Mouse (Mus musculus) hindbrain, embryonic 13.5 days (tissue): ENCODE data around the gene Ern1. TPM values are rescaled to one million over a fixed set of nuclear protein-coding genes. Genes with fewer than 3 reads are reported as not detected.
"Not testable (repeated sequence)": the region's sequence is repeated elsewhere in the genome, so short reads cannot be mapped to it uniquely, and the experiment has no call there.

ENCODE experiments used
- ATAC-seq: fragments of 200-750 bp; cut with Nextera tagmentation; 2 replicates; pipeline ENCODE4 v1.8.0; 2017; ENCODE audit warnings: moderate TSS enrichment; ENCODE audit not compliant: low FRiP score
- H3K27ac ChIP-seq: fragments of 300-500 bp; sonication (generic); 2 replicates; pipeline ENCODE4 v1.5.1; 2015; ENCODE audit warnings: inconsistent platforms, mild to moderate bottlenecking, moderate library complexity
- H3K27me3 ChIP-seq: fragments of 300-500 bp; sonication (generic); 2 replicates; pipeline ENCODE4 v1.6.1; 2015; ENCODE audit warnings: mild to moderate bottlenecking, inconsistent platforms
- H3K36me3 ChIP-seq: fragments of 300-500 bp; sonication (generic); 2 replicates; pipeline ENCODE4 v1.6.1; 2015; ENCODE audit warnings: mild to moderate bottlenecking, inconsistent platforms
- H3K4me1 ChIP-seq: fragments of 300-500 bp; sonication (generic); replicated peaks from 2 replicates; pipeline ENCODE4 v1.6.1; 2015; ENCODE audit warnings: inconsistent platforms
- H3K4me2 ChIP-seq: fragments of 300-500 bp; sonication (generic); 2 replicates; pipeline ENCODE4 v1.6.1; 2015; ENCODE audit warnings: inconsistent platforms, mild to moderate bottlenecking, moderate library complexity
- H3K4me3 ChIP-seq: fragments of 300-500 bp; sonication (generic); 2 replicates; pipeline ENCODE4 v1.5.1; 2015; ENCODE audit warnings: mild to moderate bottlenecking, inconsistent platforms
- H3K9ac ChIP-seq: fragments of 300-500 bp; sonication (generic); 2 replicates; pipeline ENCODE4 v1.6.1; 2015; ENCODE audit warnings: mild to moderate bottlenecking, inconsistent platforms
- H3K9me3 ChIP-seq: fragments of 300-500 bp; sonication (generic); 2 replicates; pipeline ENCODE4 v1.6.1; 2016; ENCODE audit warnings: inconsistent platforms
- WGBS: fragments of 180-500 bp; shearing (Covaris S2); methylation state at CpG from one replicate; pipeline ENCODE4 v1.1.7; 2015; 5-methylcytosine and 5-hydroxymethylcytosine counted together
- polyA plus RNA-seq: library from polyadenylated mRNA; unstranded; fragments of >200 nt; fragmentation: Nextera tagmentation; extraction: Ambion mirVana; gene quantifications from 2 replicates; pipeline ENCODE4 v1.2.1, GENCODE M21; 2015

The Ern1 gene
- polyA plus RNA-seq, 1 experiment from 2014 or later, result 6.1 TPM

DNA sequence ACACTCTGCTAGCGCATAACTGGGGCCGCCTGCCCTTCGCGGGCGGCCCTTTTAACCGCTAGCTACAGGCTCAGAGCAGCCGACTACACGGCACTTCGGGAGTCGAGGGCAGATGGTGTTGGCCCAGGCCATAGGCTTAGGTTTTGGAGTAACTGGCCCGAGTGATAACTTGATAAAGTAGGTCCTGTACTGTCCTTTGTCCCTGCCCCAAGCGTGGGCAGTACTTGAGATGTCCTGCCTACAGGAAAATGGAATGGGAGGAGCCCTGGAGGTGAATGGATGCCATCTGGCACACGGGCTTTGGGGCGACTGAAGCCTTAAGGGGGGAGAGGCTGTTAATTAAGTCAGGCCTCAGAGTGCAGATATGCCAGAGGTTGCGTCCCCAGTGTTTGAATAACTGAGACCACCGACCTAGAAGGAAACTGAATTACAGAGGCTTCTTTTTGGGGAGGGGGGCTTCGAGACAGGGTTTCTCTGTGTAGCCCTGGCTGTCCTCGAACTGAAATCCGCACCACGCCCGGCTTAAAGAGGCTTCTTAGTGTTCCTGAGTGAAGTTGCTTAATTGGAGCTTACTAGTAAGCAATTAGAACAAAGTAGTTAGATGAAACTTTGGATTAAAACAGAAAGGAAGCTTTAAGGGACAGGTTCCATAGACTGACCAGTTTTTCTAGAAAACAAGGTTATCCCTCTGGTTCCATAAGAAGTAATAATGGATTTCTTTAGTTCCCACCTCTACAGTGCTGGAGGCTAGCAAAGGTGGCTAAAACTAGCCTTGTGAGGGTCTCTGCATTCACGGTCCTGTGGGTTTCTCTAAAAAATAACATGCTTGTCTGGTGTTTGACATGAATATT, 13.9 kb upstream of the Ern1 start:
- ATAC-seq, result peak; percentile 80
- H3K9me3 ChIP-seq, result no peaks in the 10 kb centered on the region
- WGBS, result 2% methylated on average over 22 of the region's 22 CpGs
- H3K27me3 ChIP-seq, result no peaks in the 10 kb centered on the region
- peak overlapping the region; percentile 98 for H3K27ac ChIP-seq
- peaks cover 9% of the 10 kb centered on the region for H3K4me1 ChIP-seq
- H3K4me2 ChIP-seq, result peak overlapping the region; percentile 77
- H3K36me3 ChIP-seq, result peaks cover 7% of the 10 kb centered on the region
- H3K4me3 ChIP-seq, result peak overlapping the region; percentile 70
- peak overlapping the region; percentile 100 for H3K9ac ChIP-seq

DNA sequence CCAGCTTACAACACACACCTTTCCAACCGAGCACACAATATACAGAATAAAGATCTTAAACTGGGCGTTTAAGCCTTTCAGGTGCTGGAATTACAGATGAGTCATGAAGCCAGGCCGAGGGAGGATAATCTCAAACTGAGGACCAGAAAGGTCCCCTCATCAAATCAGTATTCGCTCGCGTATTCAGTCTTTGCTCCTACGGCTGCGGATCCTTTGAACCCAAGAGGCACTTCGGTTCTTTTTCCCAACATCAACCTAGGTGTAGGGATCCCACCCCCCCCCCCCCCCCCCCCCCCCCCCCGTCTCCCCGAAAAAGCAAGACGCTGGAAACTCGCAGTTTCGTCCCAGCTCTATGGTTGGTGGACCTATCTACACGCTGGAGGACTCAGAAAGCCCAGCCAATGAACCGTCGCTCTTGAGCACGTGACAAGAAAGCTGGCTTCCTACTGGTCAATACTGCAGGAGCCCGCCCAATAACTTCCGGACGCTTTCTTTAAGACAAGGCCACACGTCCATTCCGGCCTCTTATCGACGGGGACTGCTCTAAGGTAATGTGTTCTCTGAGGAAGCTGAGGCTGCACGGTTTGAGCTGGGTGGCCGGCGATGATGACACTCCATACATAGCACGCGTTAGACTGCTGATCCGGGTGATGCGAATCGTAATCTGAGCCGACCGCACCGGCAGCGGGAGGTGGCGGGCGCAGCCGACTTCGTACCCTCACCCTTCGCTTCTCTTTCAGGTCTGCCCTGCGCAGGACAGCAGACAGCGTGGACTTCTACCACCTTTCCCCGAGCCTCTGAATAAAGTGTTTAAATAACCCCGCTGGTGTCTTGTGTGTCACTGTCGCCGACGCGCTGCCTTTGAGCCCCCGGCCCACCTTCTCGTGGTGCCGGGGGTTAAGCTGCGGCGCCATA, 13.0 kb upstream of the Ern1 start:
- H3K27ac ChIP-seq, result peak overlapping the region; percentile 98
- no peaks in the 10 kb centered on the region; the same call in 1 of the 2 replicates for H3K36me3 ChIP-seq
- no peaks in the 10 kb centered on the region for H3K9me3 ChIP-seq
- peak overlapping the region; percentile 77 for H3K4me2 ChIP-seq
- peaks cover 9% of the 10 kb centered on the region for H3K4me1 ChIP-seq
- WGBS, result under 1% methylated on average over 50 of the region's 55 CpGs
- H3K4me3 ChIP-seq, result peak overlapping the region; percentile 70
- peak; percentile 96 for ATAC-seq
- peak overlapping the region; percentile 100 for H3K9ac ChIP-seq
- no peaks in the 10 kb centered on the region for H3K27me3 ChIP-seq

DNA sequence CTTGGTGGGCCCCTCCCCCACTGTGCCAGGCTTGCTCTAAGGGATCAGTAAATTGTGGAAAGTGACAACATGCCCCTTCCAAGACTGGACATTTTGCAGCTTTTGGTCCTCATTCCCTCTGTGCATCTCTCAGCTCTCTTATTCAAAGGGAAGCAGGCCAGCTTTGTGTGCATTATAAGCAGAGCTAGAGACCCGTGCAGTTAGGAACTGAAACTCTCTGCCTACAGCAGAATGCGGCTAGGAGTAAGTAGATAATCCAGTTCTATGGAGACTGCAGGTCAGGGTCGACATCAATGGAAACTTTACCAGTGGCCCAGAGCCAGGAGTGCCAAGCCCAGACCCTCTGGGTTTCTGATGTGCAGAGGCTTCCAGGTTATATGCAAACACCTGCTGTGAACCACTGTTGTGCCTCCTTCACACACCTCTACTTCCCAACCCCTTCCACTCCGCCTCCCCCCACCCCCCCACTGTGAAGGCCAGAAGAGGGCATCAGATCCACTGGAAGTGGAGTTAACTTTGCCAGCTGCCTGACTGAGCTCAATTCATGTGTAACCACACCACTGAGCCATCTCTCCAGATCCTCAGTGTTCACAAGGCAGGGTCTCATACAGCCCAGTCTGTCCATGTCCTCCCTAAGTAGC, 11.2 kb upstream of the Ern1 start:
- no peaks in the 10 kb centered on the region; the same call in 1 of the 2 replicates for H3K36me3 ChIP-seq
- H3K27me3 ChIP-seq, result no peaks in the 10 kb centered on the region
- WGBS, result 14% methylated on average over 4 of the region's 4 CpGs
- no peaks in the 10 kb centered on the region for H3K9me3 ChIP-seq
- no peak overlapping the region for H3K27ac ChIP-seq
- ATAC-seq, result no peak
- H3K4me2 ChIP-seq, result no peak overlapping the region
- no peak overlapping the region for H3K4me3 ChIP-seq
- H3K9ac ChIP-seq, result no peak overlapping the region
- H3K4me1 ChIP-seq, result peaks cover 9% of the 10 kb centered on the region

DNA sequence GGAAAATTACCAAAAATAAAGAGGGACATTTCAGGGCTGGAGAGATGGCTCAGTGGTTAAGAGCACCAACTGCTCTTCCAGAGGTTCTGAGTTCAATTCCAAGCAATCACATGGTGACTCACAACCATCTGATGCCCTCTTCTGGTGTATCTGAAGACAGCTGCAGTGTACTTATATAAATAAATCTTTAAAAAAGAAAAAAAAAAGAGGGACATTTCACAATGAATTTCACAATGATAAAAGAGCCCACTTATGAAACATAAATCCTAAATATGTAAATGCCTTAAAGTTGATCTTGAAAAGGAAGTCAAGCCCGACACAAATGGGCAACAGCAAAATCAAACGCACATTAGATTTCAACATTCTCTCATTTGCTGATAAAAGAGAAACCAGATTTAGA, 10.3 kb upstream of the Ern1 start:
- Histone ChIP-seq H3K27me3 (no peaks in the 10 kb centered on the region), H3K36me3 (no peaks in the 10 kb centered on the region; the same call in 1 of the 2 replicates), H3K4me1 (peaks cover 9% of the 10 kb centered on the region), H3K4me3 (no peak overlapping the region), H3K4me2 (no peak overlapping the region), H3K27ac (no peak overlapping the region), H3K9ac (no peak overlapping the region), H3K9me3 (no peaks in the 10 kb centered on the region)
- ATAC-seq, result no peak
- WGBS, result 93% methylated on average over 2 of the region's 2 CpGs

DNA sequence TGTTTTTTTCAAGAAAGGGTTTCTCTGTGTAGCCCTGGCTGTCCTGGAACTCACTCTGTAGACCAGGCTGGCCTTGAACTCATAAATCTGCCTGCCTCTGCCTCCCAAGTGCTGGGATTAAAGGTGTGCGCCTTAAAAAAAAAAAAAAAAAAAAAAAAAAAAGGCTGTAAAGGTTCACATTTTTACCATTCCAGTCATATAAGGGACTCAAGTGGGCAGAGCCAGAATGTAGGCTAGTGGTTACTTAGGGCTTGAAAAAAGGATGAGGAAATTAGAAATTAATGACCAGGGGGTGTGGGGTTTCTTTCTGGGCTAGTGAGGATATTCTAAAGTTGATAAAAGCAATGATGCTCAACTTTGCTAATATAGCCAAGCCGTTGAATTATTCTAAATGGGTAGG, 9.4 kb upstream of the Ern1 start:
- H3K4me3 ChIP-seq, H3K9me3 ChIP-seq, H3K27ac ChIP-seq, H3K4me1 ChIP-seq, H3K9ac ChIP-seq, ATAC-seq, H3K36me3 ChIP-seq, H3K4me2 ChIP-seq, H3K27me3 ChIP-seq: not testable (repeated sequence)
- WGBS, result 100% methylated on average over 2 of the region's 2 CpGs

DNA sequence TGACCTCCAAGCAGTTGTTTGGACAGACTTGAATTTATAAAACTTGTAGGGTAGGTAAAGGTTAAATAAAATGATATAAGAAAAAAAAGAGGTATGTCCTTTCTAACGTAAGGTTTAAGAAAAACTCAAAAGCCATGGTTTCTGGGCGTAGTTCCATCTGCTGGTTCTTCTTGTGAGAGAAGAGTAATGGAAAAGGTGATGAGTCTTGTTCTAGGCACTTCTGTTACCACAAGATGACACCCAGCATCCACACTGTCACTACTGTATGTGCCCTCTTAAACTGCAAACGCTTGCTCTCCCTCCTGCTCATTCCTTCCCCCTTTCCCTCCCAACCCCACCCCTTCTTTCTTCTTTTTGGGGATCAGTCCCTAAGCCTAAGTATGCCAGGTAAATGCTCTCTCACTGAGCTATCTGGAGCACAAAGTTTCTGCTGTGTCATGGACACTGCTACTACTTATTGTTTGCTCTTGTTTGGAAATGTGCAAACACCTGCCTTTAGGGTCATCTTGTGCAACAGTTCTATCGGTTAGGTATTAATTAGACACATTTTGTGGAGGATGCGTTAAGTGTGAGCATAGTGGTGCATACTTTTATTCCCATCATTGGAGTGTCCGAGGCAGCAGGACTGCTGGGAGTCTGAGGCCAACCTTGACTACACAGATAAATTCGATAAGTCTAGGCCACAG, 5.5 kb upstream of the Ern1 start:
- Histone ChIP-seq H3K27ac (no peak overlapping the region), H3K9me3 (no peaks in the 10 kb centered on the region)
- no peak for ATAC-seq

DNA sequence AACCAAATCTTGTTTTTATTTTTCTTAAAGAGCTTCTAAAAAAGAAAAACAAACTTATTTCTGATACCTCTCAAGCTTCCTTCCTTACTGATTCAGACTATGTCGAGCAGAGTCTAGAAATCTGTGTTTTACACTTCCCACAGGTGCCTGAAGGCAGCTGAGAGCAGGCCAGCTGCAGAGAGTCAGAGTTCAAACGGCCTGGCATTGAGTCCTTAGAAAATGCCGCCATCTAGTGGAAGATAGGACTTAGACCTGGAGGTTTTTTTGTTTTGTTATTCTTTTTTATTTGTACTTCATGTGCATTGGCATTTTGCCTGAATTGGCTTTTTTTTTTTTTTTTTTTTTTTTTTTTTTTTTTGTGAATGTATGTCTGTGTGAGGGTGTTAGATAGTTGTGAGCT, 3.7 kb upstream of the Ern1 start:
- H3K36me3 ChIP-seq, result no peaks in the 10 kb centered on the region
- WGBS, result 3% methylated on average over 3 of the region's 3 CpGs
- ATAC-seq, result no peak

More for the DNA sequence above, 5.5 kb upstream of the Ern1 start:
- no peak overlapping the region for H3K9ac ChIP-seq
- H3K4me1 ChIP-seq, result no peaks in the 10 kb centered on the region
- H3K4me2 ChIP-seq, result no peak overlapping the region
- no peak overlapping the region for H3K4me3 ChIP-seq
- 82% methylated on average over 7 of the region's 7 CpGs for WGBS
- H3K27me3 ChIP-seq, result no peaks in the 10 kb centered on the region
- no peaks in the 10 kb centered on the region for H3K36me3 ChIP-seq

DNA sequence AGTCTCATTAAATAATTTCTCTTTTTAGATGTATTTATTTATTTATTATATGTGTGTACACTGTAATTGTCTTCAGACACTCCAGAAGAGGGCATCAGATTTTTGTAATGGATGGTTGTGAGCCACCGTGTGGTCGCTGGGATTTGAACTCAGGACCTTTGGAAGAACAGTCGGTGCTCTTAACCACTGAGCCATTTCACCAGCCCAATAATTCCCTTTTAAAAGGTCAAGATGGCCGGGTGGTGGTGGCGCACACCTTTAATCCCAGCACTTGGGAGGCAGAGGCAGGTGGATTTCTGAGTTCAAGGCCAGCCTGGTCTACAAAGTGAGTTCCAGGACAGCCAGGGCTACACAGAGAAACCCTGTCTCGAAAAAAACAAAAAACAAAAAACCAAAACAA, 2.9 kb upstream of the Ern1 start:
- ATAC-seq, result not testable (repeated sequence)
- 88% methylated on average over 6 of the region's 6 CpGs for WGBS

More for the DNA sequence above, 3.7 kb upstream of the Ern1 start:
- Histone ChIP-seq H3K27ac (no peak overlapping the region), H3K4me1 (peaks cover 5% of the 10 kb centered on the region), H3K4me2 (no peak overlapping the region), H3K9me3 (no peaks in the 10 kb centered on the region), H3K4me3 (no peak overlapping the region), H3K9ac (no peak overlapping the region), H3K27me3 (no peaks in the 10 kb centered on the region)

DNA sequence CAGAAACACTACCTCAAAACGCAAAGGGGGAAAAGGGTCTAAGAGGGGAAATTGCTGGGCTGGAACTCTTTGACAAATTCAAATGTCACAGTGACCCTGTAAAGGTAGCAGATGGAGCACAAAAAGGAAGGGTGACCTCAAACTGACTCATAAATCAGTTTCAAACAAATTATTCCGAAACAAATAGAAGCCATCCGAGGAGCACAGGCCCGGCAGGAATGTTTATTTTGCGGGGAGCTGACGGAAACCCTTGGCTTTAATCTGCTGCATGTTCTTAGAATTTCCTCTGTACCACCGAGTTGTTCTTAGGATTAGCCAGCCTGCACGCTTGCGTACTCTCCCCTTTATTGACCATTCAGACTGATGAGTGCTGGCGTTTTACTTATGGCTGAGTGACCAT, 2.4 kb upstream of the Ern1 start:
- no peaks in the 10 kb centered on the region for H3K36me3 ChIP-seq
- no peak overlapping the region for H3K4me2 ChIP-seq
- H3K4me3 ChIP-seq, result no peak overlapping the region
- H3K4me1 ChIP-seq, result peaks cover 10% of the 10 kb centered on the region
- no peaks in the 10 kb centered on the region for H3K9me3 ChIP-seq
- no peak overlapping the region for H3K9ac ChIP-seq
- WGBS, result 73% methylated on average over 10 of the region's 10 CpGs
- no peak overlapping the region for H3K27ac ChIP-seq
- H3K27me3 ChIP-seq, result 0 out of 2 replicates have a peak, but pooled peaks cover 3% of the 10 kb centered on the region
- ATAC-seq, result no peak

More for the DNA sequence above, 2.9 kb upstream of the Ern1 start:
- not testable (repeated sequence) for H3K4me2 ChIP-seq, H3K27me3 ChIP-seq, H3K27ac ChIP-seq, H3K9ac ChIP-seq, H3K36me3 ChIP-seq, H3K4me3 ChIP-seq, H3K9me3 ChIP-seq
- H3K4me1 ChIP-seq, result peaks cover 10% of the 10 kb centered on the region

DNA sequence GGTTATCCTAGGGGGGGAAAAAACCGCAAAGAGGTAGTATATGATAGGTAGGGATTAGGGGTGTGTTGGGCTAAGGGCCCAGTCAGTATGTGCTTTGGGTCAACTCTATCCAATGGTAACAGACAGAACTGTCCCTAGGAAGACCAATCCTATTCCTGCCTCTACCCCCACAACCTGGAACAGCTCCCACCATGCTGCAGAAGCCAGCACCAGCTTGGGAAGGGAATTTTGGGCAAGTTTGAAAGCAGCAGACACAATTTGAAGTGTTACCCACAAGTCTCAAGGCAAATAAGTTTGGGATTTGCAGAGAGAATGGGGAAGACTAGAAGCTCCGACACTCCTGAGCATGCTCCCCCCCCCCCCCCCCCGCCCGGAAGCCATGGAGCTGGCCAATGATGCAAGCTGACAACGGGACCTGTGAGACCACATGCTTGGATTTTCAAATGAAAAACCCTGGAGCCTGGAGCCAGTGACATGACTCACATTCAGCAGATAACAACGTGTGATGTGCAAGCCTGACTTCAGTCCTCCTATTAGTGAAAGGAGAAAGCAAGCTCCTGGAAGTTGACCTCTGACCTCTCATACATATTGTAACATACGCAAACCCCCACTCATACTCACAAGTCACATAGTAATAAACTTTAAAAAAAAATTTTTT, 1.5 kb upstream of the Ern1 start:
- Histone ChIP-seq H3K4me1 (peaks cover 10% of the 10 kb centered on the region), H3K9me3 (no peaks in the 10 kb centered on the region), H3K27ac (no peak overlapping the region), H3K4me3 (no peak overlapping the region), H3K27me3 (0 out of 2 replicates have a peak, but pooled peaks cover 3% of the 10 kb centered on the region), H3K4me2 (no peak overlapping the region), H3K36me3 (no peaks in the 10 kb centered on the region), H3K9ac (no peak overlapping the region)
- ATAC-seq, result no peak
- 72% methylated on average over 7 of the region's 7 CpGs for WGBS

DNA sequence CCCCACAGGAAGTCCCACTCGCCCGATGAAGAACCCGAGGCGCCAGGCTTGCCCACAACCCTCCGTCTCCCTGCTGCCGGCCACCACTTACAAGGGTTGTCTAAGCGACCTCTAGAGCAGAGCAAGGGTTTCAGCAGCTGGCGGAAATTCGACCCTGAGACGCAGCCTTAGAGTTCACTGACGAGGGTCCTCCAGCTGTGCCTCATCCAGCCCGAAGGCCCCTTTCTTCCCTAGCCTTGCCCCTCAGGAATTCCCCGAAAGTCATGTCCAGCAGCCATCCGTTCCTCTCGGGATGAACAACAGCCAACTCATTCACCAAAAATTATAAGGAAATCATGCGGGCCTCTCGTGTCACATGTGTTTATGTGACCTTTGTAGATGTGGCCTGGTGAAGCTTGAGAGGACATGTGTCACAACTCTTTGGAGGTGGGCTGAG, 492 bp upstream of the Ern1 start:
- peak; percentile 49 for ATAC-seq
- Histone ChIP-seq H3K4me2 (peak overlapping the region; percentile 88), H3K36me3 (no peaks in the 10 kb centered on the region), H3K4me3 (peak overlapping the region; percentile 97), H3K9me3 (no peaks in the 10 kb centered on the region), H3K9ac (0 out of 2 replicates have a peak overlapping the region, but pooled peaks have one; percentile 88), H3K4me1 (peaks cover 10% of the 10 kb centered on the region), H3K27ac (peak overlapping the region; percentile 85; the same call in 1 of the 2 replicates), H3K27me3 (0 out of 2 replicates have a peak, but pooled peaks cover 3% of the 10 kb centered on the region)
- WGBS, result 13% methylated on average over 17 of the region's 17 CpGs
